Mouse (Mus musculus) right cerebral cortex, postnatal 36 days (tissue): Measurements from ENCODE around the gene Fam135a.
A peak's percentile ranks its signal among the peaks of the same experiment; 100 is the strongest.

Experiments used
- DNase-seq, 2 experiments: peaks; one replicate each; pipeline ENCODE4 v3.0.0; 2022; ENCODE audit warnings: low spot score in 2 of 2, mixed read lengths in 1 of 2

Fam135a gene

DNA sequence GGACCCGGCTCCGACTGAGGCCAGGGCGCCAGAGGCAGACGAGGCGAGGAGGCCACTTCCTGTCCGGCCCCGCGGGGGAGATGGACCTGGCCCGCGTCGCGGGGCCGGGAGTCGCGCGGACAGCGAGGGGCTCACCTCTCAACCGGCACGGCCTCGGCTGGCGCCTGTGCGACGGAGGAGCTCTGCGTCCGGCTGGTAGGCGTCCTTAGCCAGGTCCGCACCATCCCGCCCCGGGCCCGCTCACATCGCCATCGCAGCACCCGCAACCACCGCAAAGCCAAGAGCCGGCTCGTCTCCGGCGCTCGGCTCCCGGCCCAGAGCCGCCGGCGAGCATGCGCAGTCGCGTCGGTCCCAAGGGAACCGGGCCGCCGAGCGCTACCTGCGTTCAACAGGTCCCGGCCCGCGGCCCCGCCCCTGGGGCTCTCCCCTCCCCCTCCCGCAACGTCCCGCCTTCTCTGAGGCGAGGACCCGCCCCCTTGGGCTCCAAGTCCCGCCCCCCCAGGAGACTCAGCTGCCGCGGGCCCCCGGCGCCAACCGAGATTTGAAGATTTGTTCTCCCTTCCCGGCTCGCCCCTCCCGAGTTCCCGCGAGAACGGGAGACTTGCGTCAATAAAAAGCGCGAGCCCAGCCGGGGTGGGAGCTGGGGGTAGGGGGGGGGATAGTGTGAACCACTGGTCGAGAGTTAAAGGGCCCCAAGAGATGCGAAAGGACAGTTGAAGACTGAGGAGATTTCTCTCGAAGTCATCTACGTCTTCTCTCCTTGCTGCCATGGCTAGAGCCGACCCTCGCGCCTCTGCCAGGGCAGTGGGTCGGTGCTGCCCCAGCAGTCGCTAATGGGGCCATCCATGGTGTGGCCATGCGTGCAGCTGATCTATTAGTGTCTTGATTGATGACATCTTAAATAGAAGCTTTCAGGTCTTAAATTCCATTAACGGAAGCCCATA lies at the start of gene Fam135a:
Gene Fam135a, minus strand, starts transcription at position 416 of the 944 bp plus-strand sequence.
- peak; percentile 88 to 91 for DNase-seq

DNA sequence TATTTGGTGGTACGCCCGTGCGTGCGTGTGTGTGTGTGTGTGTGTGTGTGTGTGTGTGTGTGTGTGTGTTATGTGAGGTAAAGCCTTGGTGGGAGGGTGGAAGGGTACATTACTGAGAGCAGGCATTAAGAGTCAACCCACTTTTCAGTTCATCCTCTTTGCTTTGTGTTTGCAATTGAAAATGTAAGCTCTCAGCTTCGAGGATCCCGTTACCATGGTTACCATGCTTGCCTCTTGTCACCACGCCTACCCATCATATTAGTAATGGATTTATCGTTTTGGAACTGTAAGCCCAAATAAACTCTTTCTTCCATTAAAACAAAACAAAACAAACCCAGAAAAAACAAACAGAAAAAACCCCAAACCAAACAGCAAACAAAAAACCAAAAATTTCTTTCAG lies 43.4 kb upstream of the Fam135a start:
- no peak for DNase-seq

DNA sequence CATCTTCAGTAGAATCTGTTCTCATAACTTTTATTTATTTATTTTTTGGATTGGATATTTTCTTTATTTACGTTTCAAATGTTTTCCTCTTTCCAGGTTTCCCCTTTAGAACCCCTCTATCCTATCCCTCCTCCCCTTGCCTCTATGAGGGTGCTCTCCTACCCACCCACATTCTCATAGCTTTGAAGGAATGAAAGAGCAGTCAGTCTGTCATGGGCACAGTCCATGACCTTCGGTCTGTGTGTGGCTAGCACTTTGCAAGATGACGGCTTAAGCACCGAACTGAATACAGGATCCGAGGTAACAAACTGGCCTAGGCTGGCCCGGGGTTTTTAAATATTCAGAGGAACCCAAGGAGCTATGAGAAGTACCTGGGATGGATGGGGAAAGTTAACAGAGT lies 40.4 kb upstream of the Fam135a start:
- no peak for DNase-seq

DNA sequence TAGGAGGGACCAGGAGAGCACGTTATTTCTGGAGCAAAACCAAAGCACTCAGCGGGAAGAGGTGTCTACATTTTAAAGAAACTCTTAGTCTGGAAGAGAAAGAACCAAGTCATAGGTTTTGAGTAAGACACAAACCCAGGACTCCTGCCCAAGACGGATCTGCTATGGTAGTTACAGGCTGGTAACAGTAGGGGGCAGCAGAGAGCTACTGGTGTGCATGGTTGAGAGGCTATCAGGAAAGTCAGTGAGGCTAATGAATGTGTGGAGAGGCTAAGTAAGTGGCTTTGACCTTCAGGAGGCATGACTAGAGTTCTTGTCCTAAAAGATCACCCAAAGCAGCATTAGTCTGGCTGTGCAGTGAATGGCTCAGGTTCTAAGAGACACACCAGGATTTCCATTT lies 37.0 kb upstream of the Fam135a start:
- peak; percentile 20 to 28 for DNase-seq

DNA sequence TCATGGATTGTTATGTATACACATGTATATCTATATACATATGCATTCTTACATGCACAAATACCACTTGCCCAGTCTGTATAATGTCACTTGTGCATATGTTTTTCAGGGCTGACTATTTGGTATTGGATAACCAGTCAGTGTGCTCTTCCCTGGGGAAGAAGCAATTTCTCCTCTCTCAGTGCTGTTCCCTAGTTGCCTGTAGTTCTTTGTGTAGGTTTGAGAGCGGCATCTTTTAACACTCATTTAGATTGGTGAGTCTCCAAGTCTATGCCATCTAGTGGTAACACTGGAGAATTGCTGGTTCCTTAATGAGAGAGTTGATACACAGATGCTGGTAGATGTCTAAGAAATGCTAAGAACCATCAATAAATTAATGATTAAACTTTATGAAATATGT lies 34.7 kb upstream of the Fam135a start:
- DNase-seq = no peak

DNA sequence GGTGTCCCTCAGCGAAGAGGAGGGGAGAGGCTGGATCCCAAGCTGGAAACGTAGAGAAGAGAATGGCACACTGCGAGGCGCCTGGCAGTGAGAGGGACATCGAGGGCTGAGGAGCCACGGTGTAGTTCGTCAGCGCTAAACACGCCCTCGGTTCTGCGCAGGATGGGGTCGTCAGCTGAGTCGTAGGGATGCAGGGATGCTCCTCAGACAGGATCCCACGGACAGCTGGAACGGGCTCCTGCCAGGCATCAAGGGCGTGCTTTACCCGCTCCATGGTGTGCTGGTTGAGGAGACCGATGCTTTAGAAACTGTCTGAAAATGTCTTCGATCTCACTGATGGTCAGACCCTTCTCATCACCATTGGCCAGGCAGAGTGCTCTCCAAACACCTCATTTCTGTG lies 33.7 kb upstream of the Fam135a start:
- no peak for DNase-seq

DNA sequence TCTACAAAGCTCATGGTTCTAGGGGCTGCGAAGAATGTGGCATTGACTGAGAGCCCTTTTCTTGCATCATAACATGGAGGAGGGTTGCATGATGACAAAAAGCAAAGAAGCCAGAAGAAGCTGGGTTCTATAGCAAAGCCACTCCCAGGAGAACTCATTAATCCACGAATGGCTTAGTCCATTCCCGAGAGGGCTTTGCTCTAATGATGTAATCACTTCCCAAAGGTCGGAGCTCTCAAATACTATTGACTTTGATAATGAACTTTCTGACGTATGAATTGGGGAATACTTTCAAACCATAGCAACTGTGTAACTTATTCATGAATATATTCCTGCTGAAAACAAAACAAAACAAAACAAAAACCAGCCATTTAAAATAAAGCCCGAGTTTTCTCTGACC lies 27.7 kb upstream of the Fam135a start:
- no peak for DNase-seq

DNA sequence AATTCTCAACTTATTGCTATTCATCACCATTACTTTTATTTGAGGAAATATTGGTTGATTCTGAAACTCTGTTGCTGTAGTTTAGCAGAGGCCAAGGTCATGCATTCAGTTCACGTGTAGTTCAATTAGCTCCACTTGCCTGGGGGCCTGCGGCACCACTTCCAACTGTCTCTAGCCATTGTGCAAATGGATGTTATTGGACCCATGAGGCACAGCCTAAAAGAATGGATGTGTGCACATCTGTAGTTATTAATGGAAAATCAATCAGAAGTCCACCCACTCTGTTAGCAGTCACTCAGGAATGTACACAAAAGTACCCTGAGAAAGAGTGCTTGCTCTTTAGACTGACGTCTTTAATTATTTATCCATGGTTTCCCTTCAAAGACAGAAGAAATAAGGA lies 24.5 kb upstream of the Fam135a start:
- DNase-seq = no peak

DNA sequence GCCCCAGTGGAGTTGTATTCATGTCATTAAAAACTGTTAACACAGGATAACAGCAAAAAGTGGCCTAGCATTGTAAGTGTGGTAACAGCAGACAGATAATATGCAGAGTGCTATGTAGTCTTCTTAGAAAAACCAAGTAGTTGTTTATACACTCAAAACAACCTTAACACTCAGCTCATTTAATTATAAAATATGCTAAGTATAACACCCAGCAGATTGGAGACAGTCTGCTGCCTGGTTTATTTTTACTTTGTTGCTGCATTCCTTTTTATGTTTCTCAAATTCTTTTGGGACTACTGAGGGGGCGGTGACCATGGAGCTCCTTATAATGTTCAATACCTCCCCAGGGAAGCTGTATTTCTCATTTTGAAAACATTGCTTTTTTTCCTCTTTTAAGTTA lies 22.4 kb upstream of the Fam135a start:
- DNase-seq = peak in 1 of 2 experiments; percentile 38

DNA sequence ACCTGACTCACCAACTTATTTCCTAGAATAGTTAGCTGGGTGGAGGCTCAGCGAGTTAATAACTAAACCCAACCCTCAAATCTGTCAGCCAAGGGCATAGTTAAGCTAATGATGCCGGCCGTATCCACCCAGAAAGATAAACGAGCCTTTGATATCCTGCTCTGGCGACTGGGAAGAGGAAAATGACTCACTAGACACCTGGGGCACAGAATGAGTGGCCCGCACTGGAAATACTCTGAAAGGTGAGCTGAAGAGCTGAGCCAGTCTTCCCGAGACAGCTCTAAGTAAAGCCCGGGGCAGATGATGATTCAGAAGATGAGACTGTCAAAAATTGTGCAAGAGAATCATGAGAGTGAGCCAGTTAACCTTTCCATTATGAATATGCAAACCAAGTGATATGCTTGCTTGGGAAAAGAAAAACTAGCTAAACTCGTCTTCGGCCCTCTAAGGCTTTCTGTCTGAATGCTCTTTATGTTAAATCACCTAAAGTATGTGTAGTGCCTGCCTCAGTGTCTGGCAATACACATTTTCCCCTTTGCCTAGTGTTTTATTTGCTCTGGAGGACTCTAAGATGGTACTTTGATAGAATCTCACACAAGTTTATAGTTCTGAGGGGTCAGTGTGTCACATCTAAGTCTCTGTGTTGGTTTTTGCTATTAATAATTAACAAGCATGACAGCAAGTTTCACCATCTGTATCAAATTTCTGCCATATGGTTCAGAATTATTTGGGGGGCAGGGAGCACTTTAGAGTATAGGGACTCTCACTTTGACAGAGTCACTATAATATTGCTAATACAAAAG lies 8.0 kb upstream of the Fam135a start:
- DNase-seq = no peak

DNA sequence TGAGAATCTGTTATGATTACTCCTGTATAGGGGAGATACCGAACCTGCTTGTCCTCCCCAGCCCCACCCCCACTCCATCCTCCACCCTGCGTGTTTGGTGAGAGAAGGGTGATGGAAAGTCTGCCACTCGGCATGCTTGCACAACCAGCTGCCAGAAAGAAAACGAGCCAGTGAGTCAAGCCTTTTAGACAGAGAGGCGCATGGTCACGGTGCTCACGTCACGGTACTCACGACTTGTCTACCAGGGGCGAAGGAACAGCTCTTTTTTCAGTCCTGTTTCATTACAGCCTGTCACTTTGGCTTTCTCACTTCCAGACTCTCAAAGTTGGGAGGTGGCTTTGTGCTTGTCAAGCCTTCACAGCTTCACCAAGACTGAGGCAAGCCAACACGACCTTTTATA lies 7.2 kb upstream of the Fam135a start:
- peak; percentile 20 to 28 for DNase-seq

DNA sequence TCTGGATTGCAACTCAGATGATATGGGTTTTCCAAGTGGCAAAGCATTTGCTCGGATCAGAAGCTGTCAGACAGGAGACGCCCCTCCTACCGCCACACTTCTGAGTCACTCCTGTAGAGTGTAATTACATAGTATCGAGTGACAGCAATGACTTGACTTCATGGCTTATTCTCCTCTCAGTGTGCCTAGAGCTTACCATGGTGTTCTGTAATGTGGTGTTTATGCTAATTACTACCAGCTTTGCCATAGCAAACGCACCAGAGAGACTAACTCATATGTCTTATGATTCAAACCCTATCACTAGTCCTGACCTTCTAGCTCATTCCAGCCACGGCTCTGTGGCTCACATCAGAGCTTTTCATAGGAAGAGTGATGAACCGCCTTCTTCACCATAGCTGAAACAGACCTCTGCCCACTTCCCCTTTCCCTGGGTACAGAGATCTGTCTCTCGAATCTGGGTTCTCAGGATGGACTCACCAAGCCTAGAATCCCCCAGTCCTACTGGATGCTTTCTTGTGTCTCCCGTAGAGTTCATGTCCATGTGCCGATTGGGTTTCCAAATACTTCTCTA lies 2.5 kb upstream of the Fam135a start:
- no peak for DNase-seq

DNA sequence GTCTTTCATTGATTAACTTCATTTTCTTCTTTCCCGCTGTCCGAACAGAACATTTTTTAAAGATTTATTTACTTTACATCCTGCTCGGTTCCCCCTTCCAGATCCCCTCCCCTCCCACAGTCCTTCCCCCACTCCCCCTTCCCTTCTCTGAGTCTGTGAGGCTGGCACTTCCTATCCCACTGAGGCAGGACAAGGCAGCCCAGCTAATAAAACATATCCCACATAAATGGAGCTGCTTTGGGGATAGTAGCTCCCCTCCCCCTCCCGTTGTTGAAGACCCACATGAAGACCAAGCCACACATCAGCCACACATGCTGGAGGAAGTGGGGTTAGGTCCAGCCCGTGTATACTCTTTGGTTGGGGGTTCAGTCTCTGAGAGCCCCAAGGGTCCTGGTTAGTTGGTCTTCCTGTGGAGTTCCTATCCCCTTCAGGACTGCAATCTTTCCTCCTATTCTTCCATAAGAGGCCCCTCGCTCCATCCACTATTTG lies 773 bp upstream of the Fam135a start:
- no peak for DNase-seq

DNA sequence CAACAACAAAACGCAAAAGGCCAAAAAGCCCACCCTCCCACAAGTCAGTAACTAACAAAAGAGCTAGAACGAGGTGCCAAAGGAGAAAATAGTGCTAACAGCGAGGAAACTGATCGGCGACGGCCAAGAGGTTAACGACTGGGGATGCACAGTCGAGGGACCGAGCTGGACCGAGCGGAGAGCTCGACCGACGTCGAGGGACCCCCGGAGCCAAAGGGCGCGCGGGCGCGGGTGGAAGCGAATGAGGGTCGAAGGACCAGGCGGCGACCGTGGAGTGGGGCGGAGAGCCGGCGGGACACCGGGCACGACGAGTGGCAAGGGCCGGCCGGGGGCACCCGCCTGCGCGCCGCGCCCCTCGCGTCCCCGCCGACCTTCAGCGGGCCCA lies 608 bp downstream of the Fam135a start:
- DNase-seq = no peak

DNA sequence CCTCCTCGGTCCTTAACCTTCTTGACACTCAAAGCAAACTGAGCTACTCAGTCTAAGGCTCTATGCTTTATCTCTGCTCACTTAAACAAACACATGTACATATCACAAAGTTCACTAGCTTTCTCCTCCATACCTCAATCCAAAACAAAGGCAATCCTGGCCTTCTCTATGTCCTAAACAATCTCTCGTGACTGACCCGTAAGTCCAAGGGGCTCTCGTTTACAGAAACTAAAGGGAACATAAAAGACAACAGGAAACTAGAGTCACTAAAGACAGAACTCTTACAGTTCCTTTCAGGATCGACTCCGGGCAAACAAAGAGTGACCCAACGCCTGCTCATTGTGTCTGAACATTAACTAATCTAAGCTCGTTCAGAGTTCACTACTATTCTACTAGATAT lies 2.6 kb downstream of the Fam135a start:
- no peak for DNase-seq

DNA sequence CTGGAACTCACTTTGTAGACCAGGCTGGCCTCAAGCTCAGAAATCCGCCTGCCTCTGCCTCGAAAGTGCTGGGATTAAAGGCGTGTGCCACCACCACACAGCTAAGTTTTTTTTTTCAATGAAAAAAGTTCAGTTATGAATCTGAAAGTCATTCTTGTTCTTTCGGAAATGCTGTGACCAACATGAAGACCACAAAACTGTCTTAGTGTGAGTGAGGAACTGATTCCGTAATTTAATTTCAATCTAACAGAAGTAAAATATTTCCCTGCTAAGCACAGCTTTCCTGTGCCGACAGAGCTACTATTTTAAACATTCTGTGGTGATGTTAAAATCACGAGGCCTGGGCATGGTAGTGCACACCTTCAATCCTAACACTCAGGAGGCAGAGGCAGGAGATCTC lies 7.7 kb downstream of the Fam135a start:
- DNase-seq = no peak

DNA sequence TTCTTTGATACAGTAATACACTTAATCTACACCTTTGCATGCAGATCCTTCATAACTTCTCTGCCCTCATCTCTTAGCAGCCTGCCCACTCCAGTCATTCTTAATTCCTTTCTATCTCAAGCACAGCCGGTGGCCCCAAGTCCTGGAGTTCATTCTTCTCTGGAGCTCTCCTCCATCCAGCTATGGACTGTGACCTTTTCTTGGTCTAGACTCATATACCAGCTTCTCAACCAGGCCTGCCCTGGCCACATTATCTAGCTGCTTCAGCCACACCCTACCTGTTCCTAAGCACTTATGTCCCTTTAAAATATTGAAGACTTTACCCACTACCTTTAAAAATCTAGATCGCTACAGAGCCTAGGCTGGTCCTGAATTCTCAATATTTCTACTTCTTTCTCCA lies 9.5 kb downstream of the Fam135a start:
- no peak for DNase-seq

DNA sequence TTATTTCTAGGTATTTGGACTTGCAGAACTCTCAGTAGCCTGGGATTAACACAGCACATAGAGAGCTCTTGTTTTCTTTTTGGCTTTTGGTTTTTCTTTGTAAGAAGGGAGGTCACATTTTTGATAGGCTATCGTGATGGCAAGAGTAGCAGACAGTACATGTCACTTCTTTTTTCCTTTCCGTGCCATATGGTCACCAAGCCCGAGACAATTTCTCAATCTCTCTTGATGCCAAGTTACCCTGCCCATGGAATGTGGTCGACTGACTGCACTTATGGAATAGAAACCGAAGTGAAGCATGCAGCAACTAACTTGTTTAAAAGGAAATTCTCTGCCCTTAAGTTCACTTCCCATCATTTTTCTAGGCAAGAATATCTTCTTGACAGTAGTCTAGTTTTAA lies 10.0 kb downstream of the Fam135a start:
- no peak for DNase-seq

DNA sequence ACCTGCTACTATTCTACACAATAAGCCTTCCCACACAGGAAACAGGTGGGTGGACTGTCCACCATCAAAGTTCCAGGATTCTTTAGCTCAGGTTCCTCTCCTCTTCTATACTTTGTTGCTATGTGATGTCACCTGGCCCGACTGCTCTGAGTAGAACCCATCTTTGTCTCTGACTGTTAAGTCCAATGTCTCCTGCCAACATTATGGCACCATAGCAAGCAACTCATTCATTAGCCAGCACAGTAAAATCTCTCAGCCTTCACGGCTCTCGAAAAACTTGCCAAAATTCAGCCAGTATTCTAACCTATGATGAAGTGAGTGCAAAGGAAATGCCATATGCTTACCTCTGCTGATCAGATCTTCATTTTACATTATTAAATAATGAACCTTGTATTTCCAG lies 14.0 kb downstream of the Fam135a start:
- DNase-seq = no peak

DNA sequence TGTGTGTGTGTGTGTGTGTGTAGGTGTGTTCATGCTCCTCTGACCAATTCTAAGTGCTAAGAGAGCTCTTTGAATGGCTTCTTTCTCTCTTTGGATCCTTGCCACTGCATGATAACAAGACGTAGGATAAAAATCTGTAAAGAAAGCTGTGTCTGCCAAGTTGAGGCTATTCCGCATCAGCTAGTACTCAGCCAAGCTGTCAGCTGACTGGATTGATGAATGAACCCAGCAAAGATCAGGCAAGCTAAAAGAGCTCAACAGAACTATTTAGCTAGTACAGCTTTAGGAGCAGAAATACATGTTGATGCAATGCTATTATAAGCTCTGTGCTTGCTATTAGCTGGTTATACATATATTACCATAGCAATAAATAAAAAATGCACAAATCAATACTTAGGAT lies 25.7 kb downstream of the Fam135a start:
- DNase-seq = peak in 1 of 2 experiments; percentile 5

DNA sequence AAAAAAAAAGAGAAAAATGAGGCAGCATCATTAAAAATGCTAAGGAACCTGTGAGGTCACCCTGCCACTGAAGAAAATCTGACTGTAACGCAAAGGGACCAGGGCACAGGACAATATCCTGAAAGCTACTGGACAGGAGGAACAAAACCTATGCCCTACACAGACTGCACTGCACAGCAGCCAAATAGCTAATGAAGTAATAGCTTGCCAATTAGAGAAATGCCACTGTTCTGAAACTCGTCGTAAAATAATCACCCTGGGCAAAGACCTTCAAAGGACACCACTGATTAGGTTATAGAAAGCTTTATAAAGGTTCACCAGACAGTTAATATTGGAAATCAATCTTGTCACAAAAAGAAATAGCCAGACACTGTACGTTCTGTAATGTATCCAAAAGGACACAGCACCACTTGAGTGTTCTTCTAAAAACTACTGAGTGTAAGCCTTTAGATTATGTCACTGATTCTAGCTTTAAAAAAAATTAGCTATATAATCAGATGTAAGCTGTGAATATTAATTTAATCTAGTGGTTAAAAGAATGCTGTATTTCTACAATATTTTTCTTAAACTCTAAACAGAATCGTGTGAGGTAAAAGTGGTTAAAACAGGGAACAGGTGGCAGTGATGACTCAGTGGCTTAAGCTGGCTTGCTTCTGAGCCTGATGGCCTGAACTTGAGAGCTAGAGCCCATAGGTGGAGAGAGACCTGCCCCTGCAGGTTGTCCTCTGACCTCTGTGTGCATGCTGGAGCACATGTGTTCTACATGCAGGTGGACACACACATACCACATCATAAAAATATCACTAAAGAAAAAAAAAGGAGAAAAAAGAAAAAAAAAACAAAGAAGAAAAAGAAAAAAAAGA lies 26.5 kb downstream of the Fam135a start:
- DNase-seq = no peak
